Mouse (Mus musculus) monocyte, adult 2 months (primary cell): ENCODE measurements around the gene Chst7.

Source experiments
- DNase-seq, 2 experiments: peaks; one replicate each; pipeline ENCODE4 v3.0.0; 2022; ENCODE audit warnings: low spot score in 2 of 2, low read depth in 1 of 2

The Chst7 gene

DNA sequence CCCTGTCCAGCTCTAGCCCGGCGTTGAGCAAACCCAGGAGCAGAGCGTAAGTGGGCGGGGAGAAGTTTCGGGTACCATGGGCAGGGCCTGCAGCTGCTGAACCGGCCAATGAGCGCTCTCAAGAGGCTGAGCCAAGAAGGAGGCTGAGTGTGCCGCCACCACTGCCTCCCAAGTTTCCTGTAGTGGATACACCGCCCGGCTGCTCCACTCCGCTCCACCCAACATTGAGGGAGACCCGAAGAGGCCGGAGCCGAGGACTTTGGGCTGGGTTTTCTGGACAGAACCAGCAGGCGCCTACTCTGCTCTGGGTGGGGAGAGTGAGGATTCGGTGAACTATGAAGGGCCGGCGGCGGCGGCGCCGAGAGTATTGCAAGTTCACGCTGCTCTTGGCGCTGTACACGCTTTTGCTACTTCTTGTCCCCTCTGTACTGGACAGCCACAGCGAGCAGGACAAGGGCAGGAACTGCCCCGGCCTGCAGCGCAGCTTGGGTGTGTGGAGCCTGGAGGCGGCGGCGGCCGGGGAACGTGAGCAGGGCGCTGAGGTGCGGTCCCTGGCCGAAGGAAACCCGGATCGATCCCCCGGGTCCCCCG, at the start of gene Chst7:
Gene Chst7, plus strand, starts transcription at position 180 of the 591 bp plus-strand sequence.
- no peak for DNase-seq

DNA sequence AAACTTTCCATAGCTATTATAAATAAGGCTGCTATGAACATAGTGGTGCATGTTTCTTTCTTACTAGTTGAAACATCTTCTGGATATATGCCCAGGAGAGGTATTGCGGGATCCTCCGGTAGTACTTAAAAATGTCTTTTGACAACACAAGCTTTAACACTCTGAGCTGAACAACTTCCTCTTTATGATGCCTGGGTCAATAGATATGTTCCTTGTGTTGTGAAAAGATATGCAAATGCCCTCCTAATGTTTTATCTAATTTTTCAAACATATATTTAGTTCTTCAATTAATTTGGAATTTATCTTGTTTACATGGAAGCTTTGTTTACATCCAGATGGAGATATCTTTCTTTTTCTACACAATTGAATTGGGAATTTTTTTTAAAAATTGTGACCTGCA, 47.1 kb upstream of the Chst7 start:
- DNase-seq, result no peak

DNA sequence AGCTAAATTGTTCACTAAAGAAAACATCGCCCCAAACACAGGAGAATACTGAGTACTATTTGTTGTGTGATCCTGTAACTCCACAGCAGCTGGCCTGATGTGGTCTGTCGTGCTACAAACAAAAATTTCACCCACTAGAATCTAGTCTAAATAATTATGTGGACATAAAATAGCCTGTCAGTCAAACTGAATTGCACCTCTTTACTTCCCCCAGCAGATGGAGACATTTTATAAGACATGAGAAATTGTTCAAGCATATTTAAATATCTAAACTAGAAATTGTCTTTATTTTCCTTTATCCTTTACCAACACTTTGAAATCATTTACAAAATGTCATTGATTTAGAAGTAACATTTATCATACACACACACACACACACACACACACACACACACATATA, 38.4 kb upstream of the Chst7 start:
- no peak for DNase-seq

DNA sequence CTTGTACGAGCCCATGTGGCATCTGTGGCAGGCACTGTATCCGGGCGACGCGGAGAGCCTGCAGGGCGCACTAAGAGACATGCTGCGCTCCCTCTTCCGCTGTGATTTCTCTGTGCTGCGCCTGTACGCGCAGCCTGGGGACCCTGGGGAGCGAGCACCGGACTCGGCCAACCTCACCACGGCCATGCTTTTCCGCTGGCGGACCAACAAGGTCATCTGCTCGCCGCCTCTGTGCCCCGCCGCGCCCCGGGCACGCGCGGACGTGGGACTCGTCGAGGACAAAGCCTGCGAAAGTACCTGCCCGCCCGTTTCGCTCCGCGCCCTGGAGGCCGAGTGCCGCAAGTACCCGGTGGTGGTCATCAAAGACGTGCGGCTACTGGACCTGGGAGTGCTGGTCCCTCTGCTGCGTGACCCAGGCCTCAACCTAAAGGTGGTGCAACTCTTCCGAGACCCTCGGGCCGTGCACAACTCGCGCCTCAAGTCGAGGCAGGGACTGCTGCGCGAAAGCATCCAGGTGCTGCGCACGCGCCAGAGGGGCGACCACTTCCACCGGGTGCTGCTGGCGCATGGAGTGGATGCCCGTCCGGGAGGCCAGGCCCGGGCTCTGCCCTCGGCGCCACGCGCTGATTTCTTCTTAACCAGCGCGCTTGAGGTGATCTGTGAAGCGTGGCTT, 872 bp downstream of the Chst7 start:
- DNase-seq, result no peak

DNA sequence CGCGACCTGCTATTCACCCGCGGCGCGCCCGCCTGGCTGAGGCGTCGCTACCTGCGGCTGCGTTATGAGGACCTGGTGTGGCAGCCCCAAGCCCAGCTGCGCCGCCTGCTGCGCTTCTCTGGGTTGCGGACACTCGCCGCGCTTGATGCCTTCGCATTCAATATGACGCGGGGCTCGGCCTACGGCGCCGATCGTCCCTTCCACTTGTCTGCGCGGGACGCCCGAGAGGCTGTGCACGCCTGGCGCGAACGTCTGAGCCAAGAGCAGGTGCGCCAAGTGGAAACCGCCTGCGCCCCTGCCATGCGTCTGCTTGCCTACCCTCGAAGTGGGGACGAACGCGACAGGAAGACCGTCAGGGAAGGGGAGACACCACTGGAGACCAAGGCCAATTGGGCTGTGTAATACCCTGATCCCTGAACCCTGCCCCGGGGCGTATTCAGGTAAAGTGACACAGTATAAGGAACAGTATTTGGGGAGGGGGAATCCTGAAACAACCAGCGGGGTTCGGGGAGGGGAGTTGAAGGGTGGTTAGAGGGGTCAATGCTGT, 1.5 kb downstream of the Chst7 start:
- DNase-seq, result no peak

DNA sequence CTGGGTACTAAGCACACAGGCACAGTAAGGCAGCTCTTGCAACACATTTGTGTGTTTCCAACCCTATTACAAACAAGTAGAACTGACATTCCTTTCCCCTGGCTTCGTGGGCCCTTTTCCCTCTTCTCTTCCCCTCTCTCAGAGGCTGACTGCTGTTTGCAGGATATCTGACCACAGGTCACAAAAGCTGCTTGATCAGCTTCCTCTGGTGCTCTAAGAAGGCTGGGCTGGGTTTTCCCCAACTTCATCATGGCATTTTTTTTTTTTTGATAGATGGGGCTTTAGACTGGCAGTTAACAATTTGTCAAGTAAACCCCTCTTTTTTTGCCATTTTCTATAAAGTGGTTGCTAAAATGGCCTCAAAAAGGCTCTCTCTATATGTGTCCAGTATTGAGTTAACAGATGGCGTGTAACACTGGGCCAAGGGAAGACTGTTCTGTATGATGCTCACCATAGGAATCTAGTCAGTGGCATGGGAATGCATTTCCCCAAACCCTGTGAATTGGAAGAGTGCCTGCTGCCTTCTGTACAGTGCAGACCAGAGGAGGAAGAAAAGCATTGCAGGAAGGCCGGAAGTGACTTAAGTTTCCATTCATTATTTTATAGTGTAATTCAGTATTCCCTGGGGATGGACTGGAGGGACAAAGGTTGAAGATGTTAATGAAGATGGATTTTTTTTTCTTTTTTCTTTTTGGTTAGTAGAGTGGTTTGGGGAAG, 2.6 kb downstream of the Chst7 start:
- no peak for DNase-seq

DNA sequence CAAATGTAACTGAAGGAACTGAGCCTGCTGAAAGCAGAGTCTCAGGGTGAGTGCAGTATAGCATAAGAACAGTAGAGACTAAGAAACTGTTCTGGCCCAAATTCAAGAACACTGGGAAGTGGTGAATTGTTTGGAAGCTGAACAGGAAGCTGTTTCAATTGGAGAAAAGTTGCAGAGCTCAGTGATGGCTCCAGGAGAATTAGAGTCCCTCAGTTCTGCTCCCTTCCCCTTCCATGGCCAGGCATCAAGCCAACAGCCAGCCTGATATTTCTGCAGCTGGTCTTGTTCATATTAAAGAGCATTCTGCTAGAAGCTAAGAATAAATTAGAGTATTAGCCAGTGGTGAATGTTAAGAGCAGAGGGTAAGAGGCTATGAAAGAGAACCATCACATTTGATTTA, 7.3 kb downstream of the Chst7 start:
- DNase-seq, result no peak

DNA sequence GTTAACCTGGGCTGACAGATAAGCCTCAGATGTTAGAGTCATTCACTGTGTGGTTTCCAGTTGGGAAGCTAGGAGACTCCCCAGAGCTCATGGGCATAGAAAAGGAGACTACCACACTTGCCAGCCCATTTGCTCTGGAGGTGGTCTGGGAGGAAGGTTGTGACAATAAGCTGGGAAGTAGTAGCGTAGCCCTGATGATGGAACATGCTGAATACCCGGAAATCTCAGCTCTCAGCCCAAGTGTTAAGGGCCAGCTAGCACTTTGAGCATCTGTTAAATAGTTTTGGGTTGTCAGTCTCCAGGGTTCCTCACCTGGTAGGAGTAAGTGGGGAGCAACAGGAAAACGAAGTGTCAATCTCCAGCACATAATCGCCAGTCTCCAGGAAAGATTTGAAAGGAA, 10.8 kb downstream of the Chst7 start:
- DNase-seq, result no peak

DNA sequence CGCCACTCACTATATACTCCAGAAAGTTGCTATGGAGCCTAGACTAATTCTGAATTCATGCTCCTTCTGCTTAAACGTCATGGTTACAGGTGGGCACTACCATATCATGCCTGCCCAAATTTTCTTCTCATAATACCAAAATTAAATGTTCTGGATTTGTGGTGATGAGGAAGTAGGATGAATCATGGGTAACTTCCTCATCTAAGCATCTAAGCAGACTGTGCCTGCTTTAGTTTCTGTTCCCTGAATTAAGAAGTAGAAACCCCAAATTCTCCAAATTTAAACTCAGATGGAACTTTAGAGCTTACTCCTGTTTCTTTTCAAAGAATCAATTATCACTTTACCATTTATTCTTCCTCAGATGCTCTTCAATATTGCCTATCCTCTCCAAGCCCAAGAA, 58.4 kb downstream of the Chst7 start:
- no peak for DNase-seq

DNA sequence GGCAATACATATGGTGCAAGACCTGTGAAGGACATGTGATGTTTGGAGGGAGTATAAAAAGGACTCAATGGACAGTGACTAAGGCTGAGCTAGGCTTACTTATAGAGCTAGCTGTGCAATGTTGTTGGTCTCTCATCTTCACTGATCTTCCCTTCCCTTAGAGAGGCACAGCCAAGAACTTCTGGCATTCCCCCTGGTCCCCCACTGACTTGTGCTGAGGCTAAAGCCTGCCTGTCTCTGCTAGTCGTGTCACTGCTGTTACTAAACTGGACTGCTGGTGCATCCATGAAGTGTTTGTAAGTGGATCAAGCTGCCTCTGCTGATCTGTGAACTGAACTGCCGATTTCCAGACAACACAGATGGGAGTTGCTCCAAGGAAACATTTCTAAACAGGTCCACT, 66.1 kb downstream of the Chst7 start:
- no peak for DNase-seq

DNA sequence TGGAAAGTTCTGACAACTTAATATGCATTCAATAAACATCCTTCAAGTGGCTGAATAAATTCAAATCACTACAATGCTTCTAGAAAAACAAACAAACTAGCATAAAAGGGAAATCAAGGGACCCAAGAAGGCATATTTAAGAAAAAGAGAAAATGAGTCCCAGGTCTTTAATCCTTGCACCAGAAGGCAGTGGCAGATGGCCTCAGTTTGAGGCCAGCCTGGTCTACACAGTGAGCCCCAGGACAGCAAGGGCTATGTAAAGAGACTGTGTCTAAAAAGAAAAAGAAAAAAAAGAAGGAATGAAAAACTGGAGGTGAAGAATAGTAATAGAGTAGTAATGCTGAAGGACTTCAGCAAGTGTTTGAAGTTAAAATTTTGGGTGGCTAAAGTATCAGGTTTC, 69.6 kb downstream of the Chst7 start:
- no peak for DNase-seq

DNA sequence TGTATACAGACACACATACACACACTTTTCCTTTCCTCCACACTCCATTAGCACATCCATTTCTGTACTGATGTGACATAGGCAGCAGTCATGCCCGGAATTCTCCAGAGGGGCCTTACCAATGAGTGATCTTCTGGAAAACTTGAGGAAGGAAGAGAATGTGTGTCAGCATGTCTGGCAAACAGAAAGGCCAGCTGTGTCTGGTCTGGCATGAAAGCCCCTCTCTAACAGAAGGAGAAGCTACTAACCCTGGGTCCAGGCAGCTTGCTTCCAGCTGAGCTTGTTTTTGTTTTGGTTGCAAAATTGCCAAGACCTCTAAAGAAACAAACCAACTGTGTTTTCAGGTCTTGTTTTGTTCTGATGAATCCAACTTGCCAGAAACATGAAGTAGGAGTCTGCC, 70.1 kb downstream of the Chst7 start:
- no peak for DNase-seq
